Mouse (Mus musculus): ENCODE measurements around the gene D7Ertd443e.

Gene D7Ertd443e

GRCm38 (mm10) chr7:134246624-134247023 is 138.8 kb downstream of the D7Ertd443e start:
- no peak for TF ChIP-seq GATA4 (IDR thresholded peaks at IDR 0.05; ENCODE audit: insufficient replicate concordance, low read length)

DNA sequence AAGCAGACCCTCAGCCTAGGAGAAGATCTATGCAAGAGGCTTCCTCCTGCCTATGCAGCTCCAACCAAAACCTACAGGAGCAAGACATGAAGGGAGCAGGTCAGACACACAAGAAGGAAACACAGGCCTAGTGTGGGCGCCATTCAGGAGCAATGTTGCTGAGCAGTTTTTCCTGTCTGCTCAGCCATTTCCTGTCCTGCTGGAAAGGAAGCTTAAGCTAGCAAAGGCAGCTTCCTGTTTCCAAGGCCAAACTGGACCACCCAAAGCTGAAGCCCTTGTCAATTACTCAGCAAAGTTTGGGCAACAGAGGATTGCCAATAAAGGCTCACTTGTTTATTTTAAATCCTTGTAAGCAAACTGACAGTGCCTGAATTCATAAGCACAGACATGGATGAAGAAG is 142.7 kb downstream of the D7Ertd443e start:
- no peak for TF ChIP-seq GATA4 (IDR thresholded peaks at IDR 0.05; ENCODE audit: insufficient replicate concordance, low read length)

- no peak for TF ChIP-seq GATA4 (IDR thresholded peaks at IDR 0.05; ENCODE audit: insufficient replicate concordance, low read length)
Measured at GRCm38 (mm10) chr7:134241212-134241611, 144.2 kb downstream of the D7Ertd443e start.

DNA sequence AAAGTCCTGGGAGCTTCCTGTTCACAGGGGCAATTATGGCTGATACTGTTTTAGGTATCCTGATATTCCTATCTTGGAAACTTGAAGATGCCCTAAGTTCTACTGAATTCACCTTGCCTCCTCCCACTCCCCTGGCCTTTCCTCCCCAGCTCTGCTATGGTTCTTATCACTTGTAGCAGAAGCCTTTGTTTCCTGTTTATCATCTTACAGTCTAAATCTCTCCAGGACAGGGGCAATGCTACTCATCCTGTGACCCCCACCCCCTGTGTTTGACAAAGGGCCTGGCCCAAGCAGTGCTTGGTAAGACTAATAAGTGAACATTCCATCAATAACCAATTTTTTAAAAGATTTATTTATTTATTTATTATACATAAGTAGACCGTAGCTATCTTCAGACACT is 144.9 kb downstream of the D7Ertd443e start:
- TF ChIP-seq GATA4 (IDR thresholded peaks at IDR 0.05; ENCODE audit: insufficient replicate concordance, low read length), result no peak

GRCm38 (mm10) chr7:134238863-134239262 is 146.6 kb downstream of the D7Ertd443e start:
- no peak for TF ChIP-seq GATA4 (IDR thresholded peaks at IDR 0.05; ENCODE audit: insufficient replicate concordance, low read length)

GRCm38 (mm10) chr7:134237356-134237755 is 148.1 kb downstream of the D7Ertd443e start:
- no peak for TF ChIP-seq GATA4 (IDR thresholded peaks at IDR 0.05; ENCODE audit: insufficient replicate concordance, low read length)

DNA sequence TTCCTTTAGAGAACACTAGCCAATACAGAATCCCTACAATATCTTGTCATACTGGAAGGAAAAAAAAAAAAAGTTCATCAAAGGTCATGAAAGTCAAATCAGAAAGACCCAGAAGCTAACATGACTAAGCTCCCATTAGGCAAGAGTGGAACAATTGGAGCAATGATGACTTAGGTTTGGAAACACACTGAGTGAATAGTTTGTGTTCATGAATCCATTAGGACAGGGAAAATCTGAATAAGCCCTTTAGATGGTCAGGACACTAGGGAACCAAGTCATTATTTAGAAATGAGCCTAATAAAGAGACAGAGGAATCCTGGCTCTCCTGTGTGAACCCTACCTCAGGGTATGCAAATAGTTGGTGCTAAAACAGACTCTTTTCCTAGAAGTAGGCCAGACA is 148.7 kb downstream of the D7Ertd443e start:
- TF ChIP-seq GATA4 (IDR thresholded peaks at IDR 0.05; ENCODE audit: insufficient replicate concordance, low read length), result no peak

GRCm38 (mm10) chr7:134235552-134235951 is 149.9 kb downstream of the D7Ertd443e start:
- TF ChIP-seq GATA4 (IDR thresholded peaks at IDR 0.05; ENCODE audit: insufficient replicate concordance, low read length), result no peak

DNA sequence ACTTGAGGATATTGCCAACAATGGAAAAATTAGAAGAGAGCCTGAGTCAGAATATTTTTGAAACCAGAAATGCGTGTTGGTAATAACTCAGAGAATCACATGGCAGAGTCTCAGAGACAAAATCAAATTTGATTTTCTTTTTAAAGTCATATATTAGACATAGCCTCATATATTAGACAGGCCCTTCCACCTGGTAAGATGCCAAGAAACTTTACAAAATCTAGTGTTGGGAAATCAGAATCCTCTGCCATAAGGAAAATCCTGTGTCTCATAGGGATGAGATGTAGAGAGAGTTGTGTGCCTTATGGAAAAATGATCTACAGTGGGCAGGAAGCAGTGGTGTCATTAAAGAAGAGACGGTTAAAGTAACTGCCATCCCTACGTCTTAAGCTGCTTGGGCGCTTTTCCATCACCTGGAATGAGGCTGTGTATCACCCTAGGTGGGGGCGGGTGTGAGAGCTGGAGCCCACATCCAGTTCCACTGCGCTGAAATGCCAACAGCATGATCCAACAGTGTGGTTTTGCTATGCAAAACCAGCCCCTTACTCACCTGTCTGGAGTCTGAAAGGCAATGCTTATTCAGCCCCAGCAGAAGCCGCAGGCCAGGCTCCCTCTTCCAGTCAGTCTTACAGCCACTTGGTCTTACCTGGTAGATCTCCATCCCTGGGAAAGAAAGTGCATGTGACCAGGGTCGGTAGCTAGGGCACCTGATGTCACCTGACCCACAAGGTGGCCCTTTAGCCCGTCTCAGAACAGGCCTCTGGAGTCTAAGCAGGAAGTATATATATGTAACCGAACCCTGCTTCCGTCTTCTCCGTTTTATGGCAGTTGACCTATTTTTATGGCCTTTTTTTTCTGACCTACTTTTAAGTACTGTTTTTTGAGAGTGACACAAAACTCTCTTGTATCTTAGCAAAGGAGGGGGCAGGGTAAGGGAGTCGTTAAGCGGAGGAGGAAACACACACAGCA is 153.8 kb downstream of the D7Ertd443e start, which contains the start of gene Adam12:
Gene Adam12, minus strand, starts transcription at position 769 of the 969 bp plus-strand sequence.
- TF ChIP-seq GATA4 (IDR thresholded peaks at IDR 0.05; ENCODE audit: insufficient replicate concordance, low read length), result no peak

GRCm38 (mm10) chr7:134230708-134231107 is 154.8 kb downstream of the D7Ertd443e start:
- TF ChIP-seq GATA4 (IDR thresholded peaks at IDR 0.05; ENCODE audit: insufficient replicate concordance, low read length), result no peak

- TF ChIP-seq GATA4 (IDR thresholded peaks at IDR 0.05; ENCODE audit: insufficient replicate concordance, low read length), result peak; percentile 88
Measured at GRCm38 (mm10) chr7:134229899-134230298, 155.6 kb downstream of the D7Ertd443e start.

GRCm38 (mm10) chr7:134227773-134228455 is 157.5 kb downstream of the D7Ertd443e start:
- TF ChIP-seq GATA4 (IDR thresholded peaks at IDR 0.05; ENCODE audit: insufficient replicate concordance, low read length), result no peak; the same call in 1 of the 2 replicates

- no peak for TF ChIP-seq GATA4 (IDR thresholded peaks at IDR 0.05; ENCODE audit: insufficient replicate concordance, low read length)
Measured at GRCm38 (mm10) chr7:134227101-134227500, 158.4 kb downstream of the D7Ertd443e start.

DNA sequence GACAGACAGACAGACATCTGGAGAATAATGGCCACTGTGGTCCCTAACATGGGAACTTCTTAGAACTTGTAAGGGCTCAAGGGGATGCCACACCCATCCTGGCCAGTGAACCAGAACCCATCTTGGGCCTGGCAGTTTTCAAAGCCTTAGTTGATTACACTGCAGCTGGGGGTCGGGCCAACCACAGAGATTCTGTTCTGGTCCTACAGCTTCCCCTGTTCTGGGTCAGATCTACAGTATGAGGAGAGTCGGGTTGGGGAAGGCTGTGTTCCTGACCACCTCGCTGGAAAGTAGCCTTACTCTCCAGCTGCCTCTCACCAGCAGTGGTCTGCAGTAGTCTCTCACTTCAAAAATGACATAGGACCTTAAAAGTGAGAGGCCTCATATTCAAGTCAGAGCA is 159.2 kb downstream of the D7Ertd443e start:
- no peak for TF ChIP-seq GATA4 (IDR thresholded peaks at IDR 0.05; ENCODE audit: insufficient replicate concordance, low read length)

GRCm38 (mm10) chr7:134224741-134225612 is 160.5 kb downstream of the D7Ertd443e start:
- no peak for TF ChIP-seq GATA4 (IDR thresholded peaks at IDR 0.05; ENCODE audit: insufficient replicate concordance, low read length)

Data from liver, adult (tissue).